Mouse (Mus musculus) ovary, postnatal 14 days (tissue): Measurements from ENCODE around the gene Nr1h4.

Source experiments
- DNase-seq: peaks from one replicate; pipeline ENCODE4 v3.0.0; 2022; ENCODE audit warnings: low spot score

Gene Nr1h4

DNA sequence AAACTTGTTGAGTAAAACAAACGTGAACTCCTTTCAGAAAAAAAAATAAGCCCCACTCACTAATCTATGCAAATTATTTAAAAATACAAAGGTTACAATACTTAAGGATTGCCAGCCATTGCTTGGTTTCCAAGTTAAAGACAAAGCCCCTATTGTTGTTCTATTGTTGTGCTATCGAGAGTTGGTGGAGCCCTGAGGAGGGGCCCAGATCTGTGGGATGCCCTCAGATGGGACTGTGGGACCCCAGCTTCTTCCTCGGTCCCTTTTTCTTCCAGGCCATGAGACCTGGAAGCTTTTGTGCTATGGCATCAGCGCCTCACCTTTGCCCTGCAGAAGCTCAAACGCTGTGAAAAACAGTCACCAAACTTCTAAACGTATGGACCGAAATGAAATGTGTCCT is 51.7 kb downstream of the Nr1h4 start:
- no peak for DNase-seq

DNA sequence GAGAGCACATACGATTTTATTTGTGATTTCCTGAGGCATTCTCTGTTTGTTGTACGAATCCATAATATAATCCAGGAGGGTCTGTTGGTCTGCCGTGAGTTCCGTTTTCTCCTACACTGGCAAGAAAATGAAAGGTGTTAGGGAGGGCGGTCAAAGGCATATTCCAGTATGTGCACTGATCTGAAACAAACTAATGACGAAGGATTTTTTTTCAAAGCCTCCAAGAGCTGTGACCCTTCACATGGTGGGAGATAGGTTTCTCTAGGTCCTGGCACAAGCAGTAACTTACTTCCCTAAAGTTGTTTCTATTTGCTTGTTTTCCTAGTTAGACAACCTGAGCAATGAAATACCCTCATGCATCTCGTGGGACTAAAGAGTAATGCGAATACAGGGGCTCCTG is 54.6 kb downstream of the Nr1h4 start:
- no peak for DNase-seq

DNA sequence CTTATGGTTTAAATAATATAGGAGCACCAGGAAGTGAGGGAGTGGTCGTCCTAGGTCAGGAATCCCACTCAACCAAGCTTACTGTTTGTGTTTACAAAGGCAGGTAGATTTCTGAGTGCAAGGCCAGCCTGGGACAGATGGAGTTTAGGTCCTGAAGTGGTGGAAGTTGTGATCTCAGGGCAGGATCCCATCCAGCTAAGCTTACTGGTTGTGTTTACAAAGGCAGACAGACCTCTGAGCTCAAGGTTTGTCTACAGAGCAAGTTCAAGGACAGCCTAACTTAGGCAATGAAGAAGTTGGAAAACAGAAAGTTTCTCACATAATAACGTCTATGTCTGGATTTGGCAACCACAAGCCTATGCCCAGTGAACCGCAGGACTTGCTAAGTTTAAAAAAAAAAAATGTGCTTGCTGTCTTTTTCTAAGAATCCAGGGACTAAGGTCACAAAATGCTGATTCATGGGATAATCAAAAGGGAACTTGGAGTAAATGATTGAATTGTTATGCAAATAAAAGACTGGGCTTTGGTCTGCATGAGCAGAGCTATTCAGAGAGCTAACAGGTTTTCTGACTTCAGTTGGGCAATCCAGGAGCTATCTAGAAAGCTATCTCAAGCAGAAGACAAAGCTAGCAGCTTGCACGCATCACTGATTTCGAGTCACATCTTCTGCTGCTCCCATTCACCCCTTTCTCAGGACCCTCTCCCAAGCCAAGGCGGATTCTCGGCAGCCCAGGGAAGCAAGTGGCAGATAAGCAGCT is 62.6 kb downstream of the Nr1h4 start:
- no peak for DNase-seq

DNA sequence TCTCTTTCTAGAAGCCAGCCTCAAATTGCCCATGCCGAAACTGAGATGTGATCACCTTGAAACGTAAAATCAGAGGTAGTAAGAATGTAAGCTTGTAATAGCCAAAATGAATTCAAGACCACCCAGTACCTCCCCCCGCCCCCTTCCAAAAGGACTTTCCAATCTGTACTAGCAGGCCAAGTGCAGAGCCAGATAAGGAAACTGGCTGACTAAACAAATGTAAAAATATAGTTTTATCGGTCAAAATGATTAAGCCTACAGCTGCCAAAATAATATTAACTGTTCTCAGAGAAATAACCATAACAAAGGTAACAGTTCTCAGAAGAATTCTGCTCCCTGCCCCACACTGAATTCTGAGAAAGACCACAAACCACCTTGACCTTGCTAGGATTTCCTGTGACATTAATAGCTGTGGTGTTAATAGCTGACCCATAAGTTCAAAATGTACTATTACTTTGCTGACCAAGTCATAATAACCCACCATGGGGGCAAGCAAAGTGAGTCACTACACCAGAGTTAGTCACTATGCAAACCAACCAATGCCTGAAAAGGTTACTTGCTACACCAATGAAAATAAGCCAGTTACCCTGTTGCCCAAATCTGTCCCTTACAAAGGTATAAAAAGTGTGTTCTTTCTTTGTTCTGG is 68.5 kb downstream of the Nr1h4 start:
- DNase-seq: no peak

DNA sequence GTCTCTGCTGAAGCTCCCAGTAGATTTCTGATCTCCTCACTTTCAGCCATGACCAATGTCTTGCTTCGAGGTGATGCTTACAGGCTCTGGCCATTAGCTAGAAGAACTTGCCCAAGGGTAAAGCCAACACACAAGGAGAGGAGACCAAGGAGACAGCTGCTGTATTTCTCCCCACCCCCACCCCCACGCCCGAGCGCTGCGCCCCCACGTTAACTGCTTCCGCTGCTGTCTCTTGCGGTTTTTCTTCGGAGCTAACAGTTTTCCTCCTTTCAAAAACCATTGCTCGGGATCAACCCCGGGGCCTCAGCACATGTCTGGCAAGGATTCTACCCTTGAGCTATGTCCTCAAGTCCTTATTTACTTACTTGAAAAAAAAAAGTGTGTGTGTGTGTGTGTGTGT is 70.5 kb downstream of the Nr1h4 start:
- no peak for DNase-seq

DNA sequence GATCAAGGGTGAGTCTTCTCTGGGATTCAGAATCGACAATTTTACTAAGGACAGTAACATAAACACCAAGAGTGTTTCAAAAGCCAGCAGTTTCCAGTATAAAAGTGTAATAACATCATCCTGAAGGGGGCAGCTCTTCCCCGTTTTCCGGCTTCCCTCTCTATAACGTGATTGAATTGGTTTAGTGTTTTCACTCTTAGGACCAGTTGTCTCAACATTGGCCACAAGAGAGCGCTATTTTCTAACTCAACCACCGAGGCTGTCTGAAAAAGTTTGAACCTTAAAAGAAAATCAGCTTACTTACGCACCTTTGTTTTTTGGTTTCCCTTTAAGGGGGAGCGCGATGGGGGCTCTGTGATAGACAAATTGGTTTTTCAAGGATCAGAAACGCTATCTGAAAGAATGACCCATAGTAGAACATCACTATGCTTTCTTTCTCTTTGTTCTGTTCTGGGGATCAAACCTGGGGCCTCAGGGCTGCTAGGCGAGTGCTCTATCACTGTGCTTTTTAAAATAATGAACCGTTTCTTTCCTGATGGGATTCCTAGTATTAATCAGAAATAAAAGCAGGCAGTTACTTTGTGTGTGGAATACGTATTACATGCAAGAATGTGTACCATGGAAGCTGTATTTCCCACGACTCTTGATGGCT is 71.4 kb downstream of the Nr1h4 start:
- peak; percentile 78 for DNase-seq

DNA sequence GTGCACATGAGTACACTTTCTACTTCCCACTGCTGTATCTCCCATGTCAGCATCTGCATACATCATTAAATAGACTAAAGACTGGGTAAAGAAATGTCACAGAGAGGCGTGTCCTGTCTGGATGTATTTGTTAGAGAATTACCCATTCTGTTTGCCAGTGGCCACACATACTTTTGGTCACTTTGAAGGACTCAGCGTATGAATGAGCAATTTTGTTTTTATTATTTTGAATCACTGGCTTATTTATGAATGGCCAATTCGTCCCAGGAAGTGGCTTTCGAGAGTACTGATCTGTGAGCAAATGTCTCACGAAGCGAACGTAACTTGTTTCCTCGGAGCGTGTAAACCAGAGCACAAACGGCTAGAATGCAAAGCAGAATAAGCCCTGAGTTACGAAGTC is 72.4 kb downstream of the Nr1h4 start:
- DNase-seq: no peak

DNA sequence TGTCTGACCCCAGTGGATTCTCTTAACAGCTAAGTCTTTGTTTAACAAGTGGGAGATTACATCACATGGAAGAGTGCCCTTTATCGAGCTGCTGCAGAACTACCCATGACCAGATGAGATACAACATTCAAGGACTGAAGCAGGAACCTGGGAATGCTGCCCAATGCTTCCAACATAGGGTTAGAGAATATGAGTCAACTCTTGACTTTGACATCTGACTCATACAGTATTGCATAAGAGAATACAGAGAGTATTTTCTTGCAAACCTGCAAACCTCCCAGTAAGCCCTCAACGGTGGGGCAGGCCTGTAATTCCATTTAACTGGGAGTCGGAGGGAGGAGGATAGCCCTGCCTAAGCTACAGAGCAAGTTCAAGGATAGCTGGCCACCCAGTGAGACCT is 74.6 kb downstream of the Nr1h4 start:
- DNase-seq: no peak

DNA sequence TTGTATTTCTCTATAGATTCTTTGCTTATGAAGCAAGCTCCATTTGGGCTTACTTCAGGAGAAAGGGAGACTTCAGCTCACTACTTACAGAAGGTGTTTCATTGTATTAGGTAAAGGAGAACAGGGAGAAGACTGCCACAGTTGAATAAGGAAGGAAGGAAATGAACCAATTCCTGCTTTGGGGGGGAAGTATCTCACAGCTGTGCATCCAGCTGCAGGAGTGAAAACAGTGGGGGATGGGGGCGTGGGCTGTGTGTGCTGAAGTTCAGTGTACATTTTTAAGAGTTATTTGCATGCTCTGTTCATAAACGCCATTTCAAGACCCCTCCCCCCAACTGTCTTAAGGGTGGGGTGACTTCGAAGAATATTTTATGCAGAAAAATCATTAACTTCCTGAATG is 79.6 kb downstream of the Nr1h4 start:
- no peak for DNase-seq

DNA sequence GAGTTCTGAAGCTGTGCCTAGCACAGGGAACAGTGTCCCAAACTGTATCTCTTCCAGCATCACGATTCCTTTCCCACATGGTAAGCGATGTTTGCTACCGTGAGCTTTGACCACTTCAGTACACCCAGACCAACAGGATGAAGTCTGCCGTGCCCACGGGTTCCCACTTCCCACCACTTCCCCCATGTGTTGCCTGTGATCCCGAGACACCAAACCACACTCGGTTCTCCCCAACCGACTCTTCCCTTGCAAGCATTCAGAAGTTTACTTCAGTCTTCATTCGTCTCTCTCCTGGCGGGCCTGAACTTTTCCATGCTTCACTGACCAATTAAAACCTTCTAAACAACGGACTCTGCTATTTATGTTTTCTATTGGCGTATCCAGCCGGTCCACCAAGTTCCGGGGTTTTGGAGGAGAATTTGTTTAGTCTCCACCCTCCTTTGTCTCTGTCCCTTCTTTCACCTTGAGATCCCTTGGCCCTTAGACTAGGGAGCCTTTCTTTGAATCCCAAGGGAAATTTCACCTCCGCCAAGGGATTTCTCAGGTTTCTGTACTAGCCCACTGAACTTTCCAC is 80.2 kb downstream of the Nr1h4 start:
- no peak for DNase-seq

DNA sequence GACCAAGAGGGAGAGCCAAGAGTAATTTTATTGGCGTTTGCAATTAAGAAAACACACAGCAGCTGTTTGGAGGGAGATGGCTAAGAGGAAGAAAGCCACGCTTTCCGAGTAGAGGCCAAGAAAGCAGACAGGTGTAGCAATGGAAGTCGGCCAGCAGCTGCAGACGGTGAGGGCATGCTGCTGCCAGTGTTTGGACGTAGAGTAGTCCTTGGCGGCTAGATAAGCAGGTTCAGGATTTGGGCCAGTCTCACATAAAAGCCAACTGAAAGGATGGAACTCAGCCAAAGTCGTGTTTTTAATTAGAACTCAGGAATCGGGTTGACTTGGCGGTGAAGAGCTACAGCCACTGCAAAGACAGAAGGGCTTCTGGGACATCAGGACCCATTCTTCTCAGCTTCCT is 83.0 kb downstream of the Nr1h4 start:
- peak; percentile 29 for DNase-seq

DNA sequence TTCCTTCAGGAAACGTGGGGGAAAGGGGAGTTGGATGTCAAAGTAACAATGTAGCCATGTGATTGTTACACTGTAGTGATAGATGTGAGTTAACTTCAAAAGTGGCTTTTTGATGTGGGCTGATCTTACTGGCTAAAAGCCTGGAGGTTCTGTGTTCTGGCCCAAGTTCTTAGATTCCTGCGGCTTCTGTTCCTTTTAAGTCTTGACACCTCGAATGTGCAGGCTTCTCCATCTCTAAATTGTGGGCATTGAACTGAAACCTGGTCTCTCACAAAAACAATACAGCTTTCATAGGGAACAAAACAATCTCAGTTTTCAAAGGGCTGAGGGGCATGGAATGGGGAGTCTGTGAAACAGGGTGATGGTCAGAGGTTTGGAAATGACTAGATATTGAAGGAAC is 89.0 kb downstream of the Nr1h4 start:
- DNase-seq: no peak

DNA sequence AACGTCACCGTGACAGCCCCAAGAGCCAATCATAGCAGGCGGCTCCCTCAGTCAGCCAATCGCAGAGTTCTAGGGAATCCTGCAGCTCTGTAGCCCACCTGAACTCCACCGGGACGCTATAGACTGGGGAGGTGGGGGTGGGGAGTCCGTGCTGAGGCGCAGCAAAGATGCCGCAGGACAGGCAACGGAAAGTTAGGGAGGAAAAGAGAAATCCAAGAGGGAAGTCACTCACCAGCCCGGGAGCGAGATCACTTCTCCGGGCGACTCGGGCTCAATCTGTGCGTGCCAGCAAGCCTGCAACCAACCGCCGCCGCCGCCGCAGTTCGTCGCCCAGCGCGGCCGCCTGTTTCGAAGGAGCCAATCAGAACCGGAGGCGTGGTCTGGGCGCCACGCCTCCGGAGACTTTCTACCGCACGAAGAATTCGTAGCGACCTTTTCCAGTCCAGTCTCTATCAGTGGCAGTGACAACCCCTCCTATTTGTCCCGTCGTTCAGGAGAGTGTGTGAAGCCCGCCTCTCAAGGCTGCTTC is 89.7 kb downstream of the Nr1h4 start, which contains the start of gene Gas2l3:
Gene Gas2l3 (minus strand): TSS at position 345 of the 529 bp plus-strand sequence.
- peak; percentile 73 for DNase-seq

DNA sequence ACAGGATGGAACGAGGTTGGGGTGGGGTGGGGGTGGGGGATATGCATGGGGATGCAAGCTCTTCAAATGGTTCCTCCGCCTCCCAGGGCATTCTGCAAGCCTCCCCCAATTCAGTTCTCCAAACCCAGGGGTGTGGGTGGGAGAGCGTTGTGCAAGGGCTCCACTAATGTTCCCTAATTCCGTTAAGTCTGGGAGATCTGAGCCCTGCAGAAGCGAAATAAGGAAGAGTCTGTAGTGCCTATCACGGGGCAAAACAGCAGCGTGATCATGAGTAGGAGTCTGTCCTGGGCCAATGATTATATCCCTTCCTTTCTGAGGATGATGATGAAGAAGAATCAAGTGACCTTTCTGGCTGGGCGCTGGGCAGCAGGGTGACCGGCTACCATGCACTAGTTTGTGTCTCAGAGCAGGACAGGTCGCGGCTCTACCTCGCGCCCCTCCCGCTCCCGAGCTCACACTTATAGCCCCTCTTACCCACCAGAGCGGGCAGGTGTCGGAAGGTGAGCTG is 90.2 kb downstream of the Nr1h4 start:
- no peak for DNase-seq

DNA sequence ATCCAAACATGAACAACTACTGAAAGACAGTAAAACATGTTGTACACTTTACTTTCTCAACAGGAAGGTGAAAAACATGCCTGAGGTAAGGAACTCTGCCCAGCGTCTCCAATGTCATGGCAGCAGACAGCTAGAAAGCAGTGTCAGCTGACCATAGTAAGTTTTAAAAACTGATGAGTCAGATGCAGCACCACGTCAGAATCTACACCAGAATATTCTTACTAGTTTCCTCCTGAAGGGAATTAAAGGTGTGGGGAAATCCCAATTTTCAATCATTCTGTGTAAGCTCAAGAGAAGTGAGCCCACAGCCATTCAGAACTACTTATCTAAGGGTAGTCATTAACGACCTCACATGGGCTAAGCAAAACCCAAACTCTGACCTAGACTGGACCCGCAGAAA is 90.7 kb downstream of the Nr1h4 start:
- no peak for DNase-seq

DNA sequence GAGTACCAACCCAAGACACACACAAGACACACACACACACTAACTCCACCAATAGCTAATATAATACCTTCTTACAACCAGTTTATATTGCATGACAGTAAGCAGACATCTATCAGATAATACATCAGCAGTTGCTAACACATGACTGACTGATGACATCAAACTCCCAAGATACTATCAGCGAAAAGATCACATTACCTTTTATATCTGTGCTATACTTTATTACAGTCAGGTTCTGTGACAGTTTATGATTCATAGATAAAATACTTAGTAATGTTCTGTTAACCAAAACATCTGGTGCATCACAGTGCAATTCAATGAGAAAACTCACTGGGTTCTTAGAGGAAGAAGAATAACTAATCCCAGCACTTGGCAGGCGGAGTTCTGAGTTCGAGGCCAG is 91.4 kb downstream of the Nr1h4 start:
- no peak for DNase-seq

DNA sequence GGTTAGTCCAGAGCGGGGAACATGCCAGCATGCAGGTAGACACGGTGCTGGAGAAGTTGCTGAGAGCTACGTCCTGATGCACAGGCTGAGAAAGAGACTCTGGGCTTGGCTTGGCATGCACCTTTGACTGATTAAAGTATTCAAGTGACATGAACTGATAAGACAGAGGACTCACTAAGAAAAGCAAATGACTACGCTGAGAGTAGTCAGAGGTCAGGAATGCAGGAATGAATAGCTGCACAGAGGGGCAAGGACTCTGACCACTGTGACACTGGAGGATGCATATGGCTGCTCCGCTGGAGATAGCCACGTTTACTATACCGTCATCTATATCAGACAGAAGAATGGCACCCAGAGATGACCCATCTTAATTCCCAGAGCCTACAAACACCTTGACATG is 94.0 kb downstream of the Nr1h4 start:
- DNase-seq: no peak

DNA sequence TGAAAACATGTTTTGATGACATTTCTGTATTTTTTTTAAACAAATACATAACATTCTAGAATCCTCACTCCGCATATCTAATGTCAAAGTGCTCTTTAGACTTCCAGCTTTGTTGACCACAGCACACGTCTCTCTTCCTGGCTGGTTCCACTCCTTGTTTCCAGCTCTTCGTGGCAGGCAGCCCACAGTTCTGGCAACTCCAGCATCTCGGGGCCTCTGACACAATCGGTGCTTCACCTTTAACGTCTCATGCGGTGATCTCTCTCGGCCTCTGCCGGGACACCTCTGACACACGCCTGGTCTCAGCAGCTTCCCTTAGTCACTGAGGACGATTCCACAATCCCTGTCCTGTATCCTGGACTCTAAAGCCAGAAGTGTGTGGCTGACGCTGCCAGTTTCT is 95.4 kb downstream of the Nr1h4 start:
- no peak for DNase-seq

DNA sequence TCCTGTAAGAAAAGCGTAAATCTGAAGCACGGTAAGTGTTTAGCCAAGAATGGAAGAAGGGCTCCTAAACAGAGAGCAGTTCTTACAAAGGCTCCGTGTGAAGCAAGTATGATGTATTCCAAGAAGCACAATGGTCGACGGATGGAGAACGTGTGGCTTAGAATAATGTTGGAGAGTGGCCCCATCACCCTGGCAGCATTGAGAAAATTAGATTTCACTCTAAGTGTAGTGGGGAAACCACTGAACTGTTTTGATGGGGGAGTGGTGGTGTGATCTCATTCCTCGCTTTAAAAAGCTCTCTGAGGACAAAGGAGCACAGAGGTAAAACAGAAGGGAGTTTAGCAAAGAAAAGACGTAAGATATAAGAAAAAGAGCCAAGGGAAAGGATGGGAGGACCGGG is 95.9 kb downstream of the Nr1h4 start:
- no peak for DNase-seq

DNA sequence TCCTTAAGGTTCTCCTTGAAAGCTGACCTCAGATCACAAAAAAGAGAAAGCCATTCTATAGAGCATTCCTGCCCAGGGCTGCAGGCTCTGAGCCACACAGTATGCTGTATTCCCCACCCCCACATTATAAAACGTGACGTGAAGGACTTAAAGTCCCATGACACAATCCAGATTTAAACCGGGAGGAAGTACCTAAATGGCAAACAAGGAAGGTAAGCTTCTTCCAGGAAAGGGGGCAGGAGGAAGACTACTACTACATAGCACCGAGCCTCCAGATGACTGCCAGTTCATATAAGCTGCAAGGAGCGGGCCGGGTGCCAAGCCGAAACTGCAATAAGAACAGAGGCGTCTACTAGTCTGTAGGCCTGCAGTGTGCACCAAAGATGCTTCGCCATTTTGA is 97.5 kb downstream of the Nr1h4 start:
- DNase-seq: no peak

DNA sequence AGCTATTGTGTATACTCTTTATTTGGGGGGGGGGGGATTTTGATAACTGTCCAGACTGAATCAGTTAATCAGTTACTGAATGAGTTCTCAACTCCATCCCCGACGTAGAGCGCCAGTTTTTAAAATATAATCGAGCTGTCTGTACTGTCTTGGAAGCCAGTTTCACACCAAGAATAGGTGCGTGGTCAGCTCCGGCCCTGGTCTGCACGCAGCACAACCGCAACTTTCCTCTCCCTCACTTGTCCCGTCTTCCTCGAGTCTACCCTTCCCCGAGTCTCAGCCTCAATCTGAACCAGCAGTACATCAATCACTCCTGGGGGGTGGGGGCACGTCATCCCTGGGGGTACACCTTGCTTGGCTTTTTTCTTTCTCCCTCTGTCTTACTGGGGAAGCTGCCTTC is 98.0 kb downstream of the Nr1h4 start:
- no peak for DNase-seq

DNA sequence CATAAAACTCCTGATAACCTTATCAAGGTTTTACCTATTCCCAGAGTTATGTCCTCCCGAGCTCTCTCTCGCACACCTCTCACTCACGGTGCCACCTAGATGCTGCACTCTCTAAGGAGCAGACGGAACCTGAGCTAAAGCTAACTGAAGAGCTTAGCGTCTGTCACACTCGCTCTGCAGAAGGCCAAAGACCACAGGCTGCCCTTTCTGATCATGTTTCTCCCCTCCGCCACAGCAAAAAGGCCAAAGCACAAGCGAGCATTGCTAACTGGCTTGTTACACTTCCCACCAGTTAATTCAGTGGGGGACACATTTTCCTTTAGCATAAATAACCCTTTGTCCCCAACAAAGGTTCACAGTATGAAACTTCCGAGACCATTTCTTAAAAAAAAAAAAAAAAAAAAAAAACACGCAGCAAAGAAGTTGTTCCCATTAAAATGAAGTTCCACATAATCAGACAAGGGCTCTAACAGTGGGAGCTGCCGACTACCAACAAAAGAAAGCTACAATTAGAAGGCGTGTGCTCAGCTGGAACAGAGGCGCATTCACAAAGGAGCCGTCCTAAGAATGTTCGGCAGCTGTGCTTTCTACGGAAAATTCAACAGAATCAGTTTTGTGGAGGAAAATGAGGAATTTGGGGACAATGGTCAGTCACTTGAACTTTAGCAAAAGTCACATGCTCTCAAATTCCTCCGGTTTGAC is 98.7 kb downstream of the Nr1h4 start:
- DNase-seq: no peak
